ENCODE assay signal across 24 mouse cellular contexts in genomic region chr2:120979819-120980218, GRCm38 (mm10). TPM values are rescaled to one million over a fixed set of nuclear protein-coding genes. Genes with fewer than 3 reads are reported as not detected.
DNase-seq lines count a peak whose midpoint lies in the region; TF ChIP-seq lines count a peak whose summit lies in the region.
"Had no signal": no experiment of that assay in that cellular context is flagged by ENCODE, and none has a peak within 500 bp of the region (broad histone marks: within the 10 kb centered on the region; RNA-seq: fewer than 3 reads in every experiment).

No protein-coding gene starts in this region.

- no peaks in the 10 kb centered on the region for H3K36me3 ChIP-seq in myocyte (ENCODE audit: control insufficient read depth, insufficient read depth)
- H3K36me3 ChIP-seq: embryonic facial prominence, embryonic 13.5 days; lung, embryonic 15.5 days; midbrain, embryonic 12.5 days had no signal

- H3ac ChIP-seq in myocyte (ENCODE audit: control insufficient read depth, insufficient read length) = no peak overlapping the region

- intact Hi-C loops in heart, postnatal 25 days (cut with DNase I) = loop anchor here (10.0 kb wide), 1 partner anchor 125 kb away; the partner anchor contains the start of gene Tgm7

- TF ChIP-seq POLR2A in myocyte (IDR thresholded peaks at IDR 0.05; ENCODE audit: insufficient read length, low read depth) = no peak

- peak; percentile 52 for DNase-seq in adrenal gland, adult 2 months
- DNase-seq in adrenal gland, postnatal 10 days = no peak
- DNase-seq in lung, adult 18-20 months = peak; percentile 15 to 37
- no peak for DNase-seq in lung, postnatal 14 days
- DNase-seq in NIH3T3 (ENCODE audit: low read depth) = peak; percentile 79
- no peak for DNase-seq in urinary bladder, postnatal 10 days (ENCODE audit: low spot score)
- no peak for DNase-seq in heart, postnatal 25 days (ENCODE audit: low spot score)
- DNase-seq: adrenal gland, postnatal 25 days; cerebellum, postnatal 36 days; embryo, embryonic 11 days; gastrocnemius, postnatal 36 days; heart, postnatal 4 days; kidney, adult 8-10 months; kidney, postnatal 4 days; layer of hippocampus, adult 9-11 months had no signal

- no peaks in the 10 kb centered on the region for H3K79me2 ChIP-seq in myocyte (ENCODE audit: control insufficient read depth, insufficient read depth)

- H3K27me3 ChIP-seq in myocyte (ENCODE audit: control insufficient read depth, insufficient read depth, insufficient read length) = no peaks in the 10 kb centered on the region
- H3K27me3 ChIP-seq: forebrain, embryonic 13.5 days; lung, embryonic 15.5 days had no signal

- no peak overlapping the region for H3K4me3 ChIP-seq in myocyte
- H3K4me3 ChIP-seq: embryonic facial prominence, embryonic 13.5 days; forebrain, embryonic 13.5 days; left cerebral cortex, adult 2 months; lung, embryonic 15.5 days; midbrain, embryonic 12.5 days had no signal

- peak overlapping the region; percentile 56 for H3K4me2 ChIP-seq in myocyte (ENCODE audit: low read depth)
- H3K4me2 ChIP-seq: embryonic facial prominence, embryonic 13.5 days; forebrain, embryonic 13.5 days; hindbrain, embryonic 14.5 days; lung, embryonic 15.5 days; midbrain, embryonic 12.5 days had no signal

TF ChIP-seq in myocyte, 11 proteins besides CTCF, POLR2A, EP300 and RAD21:
- TF ChIP-seq USF1 (IDR thresholded peaks at IDR 0.05; ENCODE audit: low read depth) (no peak), TCF12 (IDR thresholded peaks at IDR 0.05; ENCODE audit: insufficient read depth, poor library complexity, severe bottlenecking) (no peak), TCF3 (IDR thresholded peaks at IDR 0.05; ENCODE audit: insufficient read length, low read depth) (no peak), E2F4 (IDR thresholded peaks at IDR 0.05; ENCODE audit: insufficient read depth) (no peak), POLR2AphosphoS2 (IDR thresholded peaks at IDR 0.05; ENCODE audit: insufficient read length, low read depth) (no peak), CEBPB (IDR thresholded peaks at IDR 0.05; ENCODE audit: insufficient read depth, poor library complexity, severe bottlenecking) (no peak), SRF (IDR thresholded peaks at IDR 0.05; ENCODE audit: control insufficient read depth, insufficient read length, low read depth) (no peak), MYOD1 (IDR thresholded peaks at IDR 0.05; ENCODE audit: control insufficient read depth in 1 of 3, insufficient read length in 2 of 3, low read depth in 2 of 3) (no peak), REST (IDR thresholded peaks at IDR 0.05; ENCODE audit: insufficient read depth, insufficient read length) (no peak), MAX (IDR thresholded peaks at IDR 0.05; ENCODE audit: low read depth) (no peak), MYOG (IDR thresholded peaks at IDR 0.05; ENCODE audit: control insufficient read depth in 1 of 3, insufficient read depth in 1 of 3, insufficient read length in 2 of 3, low read depth in 2 of 3) (no peak)

RNA-seq across cellular contexts. Expression of gene Tmem62, which starts 3.0 kb away (rescaled TPM):
- 10 to 100 TPM; 11.9 to 28.5 TPM for total RNA-seq in adrenal gland, adult 2 months (2021)
- 9.2 and 13.4 TPM in 2 replicates for polyA plus RNA-seq in adrenal gland, adult 2 months (2012; rRNA removed)
- 1 to 10 TPM; 5.0 to 8.5 TPM for total RNA-seq in adrenal gland, postnatal 10 days (2021)
- polyA plus RNA-seq in myocyte (2012; fragmentation: generic; extraction: Trizol) = 11.3 TPM
- 1 to 10 TPM; 3.5 to 4.9 TPM for total RNA-seq in heart, postnatal 25 days (2021)

RNA-seq across cellular contexts. Expression of gene Ubr1, which starts 9.3 kb away (rescaled TPM):
- total RNA-seq in adrenal gland, adult 2 months (2021) = 10 to 100 TPM; 31.5 to 32.8 TPM
- polyA plus RNA-seq in adrenal gland, adult 2 months (2012; rRNA removed) = 23.7 and 30.3 TPM in 2 replicates
- 10 to 100 TPM; 25.0 to 31.9 TPM for total RNA-seq in adrenal gland, postnatal 10 days (2021)
- polyA plus RNA-seq in myocyte (2012; fragmentation: generic; extraction: Trizol) = 5.8 TPM
- 10 to 100 TPM; 21.6 to 22.1 TPM for total RNA-seq in heart, postnatal 25 days (2021)

RNA-seq across cellular contexts. Expression of gene Ccndbp1, which starts 28.4 kb away (rescaled TPM):
- total RNA-seq in adrenal gland, adult 2 months (2021) = 10 to 100 TPM; 43.7 to 44.8 TPM
- 9.7 and 13.7 TPM in 2 replicates for polyA plus RNA-seq in adrenal gland, adult 2 months (2012; rRNA removed)
- 10 to 100 TPM; 37.2 to 40.6 TPM for total RNA-seq in adrenal gland, postnatal 10 days (2021)
- 48.4 TPM for polyA plus RNA-seq in myocyte (2012; fragmentation: generic; extraction: Trizol)
- 10 to 100 TPM; 27.9 to 33.7 TPM for total RNA-seq in heart, postnatal 25 days (2021)

RNA-seq across cellular contexts. Expression of gene Epb42, which starts 57.1 kb away (rescaled TPM):
- under 1 TPM in 1 of 2 experiments, not detected in 1; 0.17 TPM for total RNA-seq in adrenal gland, adult 2 months (2021)
- not detected in 2 replicates for polyA plus RNA-seq in adrenal gland, adult 2 months (2012; rRNA removed)
- total RNA-seq in adrenal gland, postnatal 10 days (2021) = 1 to 10 TPM; 2.9 to 6.6 TPM
- not detected for polyA plus RNA-seq in myocyte (2012; fragmentation: generic; extraction: Trizol)
- total RNA-seq in heart, postnatal 25 days (2021) = under 1 TPM; 0.21 to 0.95 TPM
- total RNA-seq: adrenal gland, postnatal 25 days; gastrocnemius, adult 18-20 months; gastrocnemius, postnatal 36 days; left cerebral cortex, adult 2 months; left cerebral cortex, postnatal 36 days had no signal

Comparison
In these comparisons a context has a peak if more than half of its experiments do, and no peak if none do; other contexts are left out.
1. DNase-seq: peak in adrenal gland, adult 2 months (single experiment), lung, adult 18-20 months (2 of 2) and NIH3T3 (single experiment); none in adrenal gland, postnatal 10 days (single experiment), lung, postnatal 14 days (single experiment), urinary bladder, postnatal 10 days (single experiment) and heart, postnatal 25 days (single experiment).